Mouse (Mus musculus) B cell, adult (primary cell): Measurements from ENCODE around the gene Senp1. TPM values are rescaled to one million over a fixed set of nuclear protein-coding genes. Genes with fewer than 3 reads are reported as not detected.

Source experiments
- total RNA-seq: library from RNA; stranded (reverse); gene quantifications from 4 replicates; pipeline ENCODE4 v1.2.4, GENCODE M21; 2023; ENCODE audit not compliant: inconsistent age

Gene Senp1
- total RNA-seq, result 60.4 to 67.2 TPM (median 62.3 TPM) in 4 replicates

GRCm38 (mm10) chr15:98093121-98094011 lies at the start of gene Senp1:
TSS of gene Senp1 (minus strand) at chr15:98093744.

GRCm38 (mm10) chr15:98092372-98093120 lies 998 bp downstream of the Senp1 start, which contains the start of gene Pfkm:
TSS of gene Pfkm (plus strand) at chr15:98092589.

GRCm38 (mm10) chr15:98003822-98004739 lies 89.5 kb downstream of the Senp1 start, which contains the start of gene Col2a1:
TSS of gene Col2a1 (minus strand) at chr15:98004695.

Other genes with a start within 250 kb of the Senp1 start
- gene Hdac7, start 249.2 kb downstream of the Senp1 start, total RNA-seq, result 128 to 144 TPM (median 132 TPM) in 4 replicates
- gene Vdr, start 183.1 kb downstream of the Senp1 start, total RNA-seq, result 0.48 to 0.96 TPM (median 0.72 TPM) in 4 replicates
- 14.7 to 23.0 TPM (median 20.4 TPM) in 4 replicates for gene Tmem106c, start 129.5 kb downstream of the Senp1 start, total RNA-seq
- gene Col2a1, start 89.0 kb downstream of the Senp1 start, total RNA-seq, result 0.39 to 0.48 TPM in 2 of 4 replicates, not detected in the others
- 4.6 to 8.1 TPM (median 5.5 TPM) in 4 replicates for gene Pfkm, start 1.2 kb downstream of the Senp1 start, total RNA-seq
- gene Asb8, start 71.9 kb upstream of the Senp1 start, total RNA-seq, result 15.8 to 21.0 TPM (median 18.6 TPM) in 4 replicates
- not detected in 4 replicates for gene Ccdc184, start 73.4 kb upstream of the Senp1 start, total RNA-seq
- not detected in 4 replicates for gene Olfr288, start 101.8 kb upstream of the Senp1 start, total RNA-seq
- not detected in 4 replicates for gene Gm44579, start 127.2 kb upstream of the Senp1 start, total RNA-seq
- gene Olfr287, start 127.3 kb upstream of the Senp1 start, total RNA-seq, result not detected in 4 replicates
- not detected in 4 replicates for gene Olfr286, start 140.7 kb upstream of the Senp1 start, total RNA-seq
- gene H1fnt, start 163.5 kb upstream of the Senp1 start, total RNA-seq, result not detected in 4 replicates
- not detected in 4 replicates for gene Zfp641, start 202.4 kb upstream of the Senp1 start, total RNA-seq
- not detected in 4 replicates for gene Olfr285, start 223.6 kb upstream of the Senp1 start, total RNA-seq
- gene Olfr284, start 247.2 kb upstream of the Senp1 start, total RNA-seq, result not detected in 4 replicates